Mouse (Mus musculus): ENCODE results near the gene Hoxd4. TPM values are rescaled to one million over a fixed set of nuclear protein-coding genes. Genes with fewer than 3 reads are reported as not detected.
A peak's percentile ranks its signal among the peaks of the same experiment; 100 is the strongest.

The Hoxd4 gene
- polyA plus RNA-seq, 1 experiment from 2014 or later = not detected

DNA sequence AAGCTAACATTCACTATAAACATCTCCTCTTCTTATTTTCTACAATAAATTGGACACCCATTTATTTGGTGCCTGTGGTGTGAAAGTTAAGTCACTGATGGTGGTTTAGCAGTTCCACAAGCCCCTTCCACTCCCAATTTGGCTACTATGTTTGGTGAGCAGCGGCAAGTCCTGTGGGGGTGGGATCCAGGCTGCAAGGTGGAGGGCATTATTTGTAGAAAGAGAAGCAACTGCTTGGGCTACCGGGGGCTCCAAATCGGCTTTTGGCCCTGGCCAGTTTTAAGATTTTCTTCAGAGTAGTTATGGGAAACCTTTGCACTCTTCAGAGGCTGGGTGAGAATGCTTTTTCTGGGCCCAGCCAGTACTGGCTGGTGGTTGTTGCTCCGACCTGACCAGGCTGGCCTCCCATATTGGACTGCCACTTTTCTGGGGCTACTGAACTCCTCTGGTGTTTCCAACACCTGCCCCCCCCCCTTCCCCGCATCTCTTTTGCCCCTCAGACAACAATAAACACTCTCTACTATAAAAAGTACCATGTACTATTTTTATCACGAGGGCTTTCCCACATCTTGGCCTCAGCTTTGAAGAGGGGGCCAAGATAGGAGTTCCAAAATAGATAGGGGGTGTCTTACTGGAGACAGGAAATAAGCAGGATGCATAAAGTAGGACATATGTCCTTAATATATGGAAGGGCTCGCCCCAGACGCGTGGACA is 20.2 kb downstream of the Hoxd4 start:
- peaks cover 8% of the 10 kb centered on the region for H3K4me1 ChIP-seq (ENCODE audit: control insufficient read depth, insufficient read depth, low read length)
- no peak overlapping the region for H3K9ac ChIP-seq (ENCODE audit: low read length)
- no peaks in the 10 kb centered on the region for H3K9me3 ChIP-seq (ENCODE audit: control insufficient read depth, low read length)
- H3K4me2 ChIP-seq = no peak overlapping the region
- 2% methylated on average over 9 of the region's 9 CpGs for WGBS
- no peak overlapping the region for H3K4me3 ChIP-seq (ENCODE audit: low read depth, low read length)
- H3K27ac ChIP-seq (ENCODE audit: low read depth, low read length) = no peak overlapping the region
- peaks cover 95% of the 10 kb centered on the region for H3K27me3 ChIP-seq (ENCODE audit: control insufficient read depth, insufficient read depth, low read length)
- no peak for DNase-seq (ENCODE audit: low spot score, missing footprints)
- no peaks in the 10 kb centered on the region for H3K36me3 ChIP-seq (ENCODE audit: control insufficient read depth, insufficient read depth, low read length)
- ATAC-seq (ENCODE audit: low FRiP score) = no peak

DNA sequence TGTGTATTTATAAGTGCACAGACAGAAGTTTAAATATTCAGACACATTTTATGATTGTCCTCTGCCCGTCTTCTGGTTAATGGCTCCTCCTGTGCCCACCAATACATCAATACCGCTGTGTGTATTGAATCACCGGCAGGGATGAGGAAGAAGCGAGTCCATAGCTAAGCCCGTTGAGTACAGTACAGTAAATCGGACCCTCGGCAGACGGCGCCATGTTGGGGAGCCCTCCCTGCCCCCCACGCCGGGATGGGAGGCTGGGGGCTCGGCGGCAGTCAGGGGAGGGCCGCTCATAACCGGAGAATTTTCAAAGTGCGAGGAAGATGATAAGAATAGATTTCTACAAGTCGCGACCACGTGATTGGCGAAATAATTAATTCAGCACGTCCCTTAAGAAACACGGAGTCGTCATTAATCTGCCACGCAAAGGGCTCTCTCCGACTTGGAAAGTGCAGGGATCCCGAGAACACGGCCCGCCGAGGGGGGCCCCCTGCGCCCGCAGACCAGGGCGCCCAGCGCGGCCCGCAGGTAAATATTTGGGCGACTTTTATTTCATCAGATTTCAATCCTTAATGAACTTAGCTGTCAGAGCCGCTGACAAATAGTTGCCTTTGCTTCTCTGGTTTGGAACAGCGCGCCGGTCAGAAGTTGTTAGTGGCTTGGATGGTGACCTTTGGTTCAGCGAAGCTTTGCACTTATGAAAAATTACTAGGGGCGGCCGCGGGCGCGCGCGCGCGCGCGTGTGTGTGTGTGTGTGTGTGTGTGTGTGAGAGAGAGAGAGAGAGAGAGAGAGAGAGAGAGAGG is 21.0 kb downstream of the Hoxd4 start:
- no peak overlapping the region for H3K4me3 ChIP-seq (ENCODE audit: low read depth, low read length)
- ATAC-seq (ENCODE audit: low FRiP score) (no peak), DNase-seq (ENCODE audit: low spot score, missing footprints) (no peak)
- H3K27me3 ChIP-seq (ENCODE audit: control insufficient read depth, insufficient read depth, low read length) = peaks cover 95% of the 10 kb centered on the region
- H3K36me3 ChIP-seq (ENCODE audit: control insufficient read depth, insufficient read depth, low read length) = no peaks in the 10 kb centered on the region
- no peak overlapping the region for H3K27ac ChIP-seq (ENCODE audit: low read depth, low read length)
- H3K9me3 ChIP-seq (ENCODE audit: control insufficient read depth, low read length) = no peaks in the 10 kb centered on the region
- no peak overlapping the region for H3K4me2 ChIP-seq
- H3K9ac ChIP-seq (ENCODE audit: low read length) = no peak overlapping the region
- 0 out of 2 replicates have a peak, but pooled peaks cover 2% of the 10 kb centered on the region for H3K4me1 ChIP-seq (ENCODE audit: control insufficient read depth, insufficient read depth, low read length)
- WGBS = 1% methylated on average over 52 of the region's 52 CpGs

DNA sequence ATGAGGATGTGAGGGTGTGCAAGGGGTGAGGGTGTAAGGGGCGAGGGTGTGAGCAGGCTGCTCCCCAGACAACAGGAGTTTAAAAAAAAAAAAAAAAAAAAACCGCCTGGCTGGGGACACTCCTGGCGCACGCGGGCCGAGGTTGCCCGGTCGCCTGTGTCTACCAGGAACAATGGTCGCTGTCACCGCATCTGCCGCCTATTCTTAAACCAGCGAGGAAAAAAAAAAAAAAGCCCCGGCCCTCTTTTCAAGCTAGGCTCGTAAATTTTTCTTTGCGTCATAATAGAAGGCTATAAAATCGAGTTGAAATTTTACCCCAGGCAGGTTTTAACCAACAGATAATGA is 21.6 kb downstream of the Hoxd4 start:
- Histone ChIP-seq H3K27me3 (ENCODE audit: control insufficient read depth, insufficient read depth, low read length) (peaks cover 95% of the 10 kb centered on the region), H3K4me3 (ENCODE audit: low read depth, low read length) (no peak overlapping the region), H3K4me2 (no peak overlapping the region), H3K9ac (ENCODE audit: low read length) (no peak overlapping the region), H3K4me1 (ENCODE audit: control insufficient read depth, insufficient read depth, low read length) (0 out of 2 replicates have a peak, but pooled peaks cover 2% of the 10 kb centered on the region), H3K36me3 (ENCODE audit: control insufficient read depth, insufficient read depth, low read length) (no peaks in the 10 kb centered on the region), H3K9me3 (ENCODE audit: control insufficient read depth, low read length) (no peaks in the 10 kb centered on the region), H3K27ac (ENCODE audit: low read depth, low read length) (no peak overlapping the region)
- under 1% methylated on average over 15 of the region's 16 CpGs for WGBS
- ATAC-seq (ENCODE audit: low FRiP score) = no peak
- no peak for DNase-seq (ENCODE audit: low spot score, missing footprints)

GRCm38 (mm10) chr2:74733765-74734164 is 22.0 kb downstream of the Hoxd4 start:
- no peak for ATAC-seq (ENCODE audit: low FRiP score)
- Histone ChIP-seq H3K36me3 (ENCODE audit: control insufficient read depth, insufficient read depth, low read length) (no peaks in the 10 kb centered on the region), H3K27ac (ENCODE audit: low read depth, low read length) (no peak overlapping the region), H3K4me1 (ENCODE audit: control insufficient read depth, insufficient read depth, low read length) (0 out of 2 replicates have a peak, but pooled peaks cover 2% of the 10 kb centered on the region), H3K27me3 (ENCODE audit: control insufficient read depth, insufficient read depth, low read length) (peaks cover 95% of the 10 kb centered on the region), H3K4me3 (ENCODE audit: low read depth, low read length) (no peak overlapping the region), H3K4me2 (no peak overlapping the region), H3K9me3 (ENCODE audit: control insufficient read depth, low read length) (no peaks in the 10 kb centered on the region), H3K9ac (ENCODE audit: low read length) (no peak overlapping the region)
- no peak for DNase-seq (ENCODE audit: low spot score, missing footprints)
- 3% methylated on average over 6 of the region's 6 CpGs for WGBS

- Histone ChIP-seq H3K4me2 (no peak overlapping the region), H3K9me3 (ENCODE audit: control insufficient read depth, low read length) (no peaks in the 10 kb centered on the region), H3K27me3 (ENCODE audit: control insufficient read depth, insufficient read depth, low read length) (peaks cover 96% of the 10 kb centered on the region), H3K27ac (ENCODE audit: low read depth, low read length) (no peak overlapping the region), H3K4me3 (ENCODE audit: low read depth, low read length) (no peak overlapping the region), H3K4me1 (ENCODE audit: control insufficient read depth, insufficient read depth, low read length) (0 out of 2 replicates have a peak, but pooled peaks cover 2% of the 10 kb centered on the region), H3K9ac (ENCODE audit: low read length) (no peak overlapping the region), H3K36me3 (ENCODE audit: control insufficient read depth, insufficient read depth, low read length) (no peaks in the 10 kb centered on the region)
- DNase-seq (ENCODE audit: low spot score, missing footprints) (no peak), ATAC-seq (ENCODE audit: low FRiP score) (no peak)
- WGBS = under 1% methylated on average over 13 of the region's 13 CpGs
Observed at GRCm38 (mm10) chr2:74734451-74734850, 22.7 kb downstream of the Hoxd4 start.

DNA sequence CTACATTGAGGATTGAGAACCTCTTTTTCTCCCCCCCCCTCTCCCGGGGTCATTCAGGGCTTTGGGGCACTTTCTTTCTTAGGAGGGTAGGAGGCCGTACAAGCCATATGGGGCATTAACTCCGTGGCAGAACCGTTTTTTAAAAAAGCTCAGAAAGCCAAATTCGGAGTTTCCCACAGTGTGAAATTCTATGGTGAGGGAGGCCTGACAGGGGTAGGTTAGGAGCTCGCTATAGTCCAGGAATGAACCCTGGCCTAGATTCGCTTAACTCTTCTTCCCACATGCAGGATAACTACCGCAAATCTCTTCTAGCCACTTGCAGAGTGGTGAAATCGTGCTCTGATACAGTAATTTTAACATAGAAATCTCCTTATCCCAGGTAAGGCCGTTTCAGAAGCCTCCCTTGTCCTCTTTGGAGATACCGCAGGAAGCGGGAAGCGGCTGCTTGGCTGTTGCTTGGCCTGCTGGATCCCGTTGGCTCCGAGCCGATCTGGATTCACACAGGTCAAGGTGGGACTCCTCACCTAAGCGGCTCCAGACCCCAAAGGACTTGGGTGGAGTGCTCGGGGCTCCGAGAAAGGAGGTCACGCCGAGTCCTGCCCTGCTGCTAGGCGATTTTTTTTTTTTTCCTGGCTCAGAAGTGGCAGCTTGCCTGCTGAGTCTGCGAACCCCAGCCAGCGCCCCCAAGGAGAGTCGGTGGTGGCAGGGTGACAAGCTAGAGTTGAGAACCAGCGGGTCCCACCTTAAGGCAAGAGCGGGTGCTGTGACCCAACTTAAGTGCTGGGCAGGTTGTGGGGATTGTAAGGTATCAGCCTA is 23.5 kb downstream of the Hoxd4 start:
- Histone ChIP-seq H3K27me3 (ENCODE audit: control insufficient read depth, insufficient read depth, low read length) (peaks cover 97% of the 10 kb centered on the region), H3K4me2 (no peak overlapping the region), H3K9ac (ENCODE audit: low read length) (no peak overlapping the region), H3K4me1 (ENCODE audit: control insufficient read depth, insufficient read depth, low read length) (peaks cover 2% of the 10 kb centered on the region; the same call in 1 of the 2 replicates), H3K9me3 (ENCODE audit: control insufficient read depth, low read length) (no peaks in the 10 kb centered on the region), H3K4me3 (ENCODE audit: low read depth, low read length) (no peak overlapping the region), H3K36me3 (ENCODE audit: control insufficient read depth, insufficient read depth, low read length) (no peaks in the 10 kb centered on the region), H3K27ac (ENCODE audit: low read depth, low read length) (no peak overlapping the region)
- no peak for ATAC-seq (ENCODE audit: low FRiP score)
- under 1% methylated on average over 27 of the region's 27 CpGs for WGBS
- peak; percentile 95 for DNase-seq (ENCODE audit: low spot score, missing footprints)

GRCm38 (mm10) chr2:74735851-74736687 is 24.3 kb downstream of the Hoxd4 start:
- ATAC-seq (ENCODE audit: low FRiP score) (no peak), DNase-seq (ENCODE audit: low spot score, missing footprints) (peak; percentile 96)
- no peaks in the 10 kb centered on the region for H3K9me3 ChIP-seq (ENCODE audit: control insufficient read depth, low read length)
- no peak overlapping the region for H3K4me2 ChIP-seq
- H3K27me3 ChIP-seq (ENCODE audit: control insufficient read depth, insufficient read depth, low read length) = peaks cover 97% of the 10 kb centered on the region
- no peak overlapping the region for H3K27ac ChIP-seq (ENCODE audit: low read depth, low read length)
- H3K4me1 ChIP-seq (ENCODE audit: control insufficient read depth, insufficient read depth, low read length) = peaks cover 2% of the 10 kb centered on the region; the same call in 1 of the 2 replicates
- no peak overlapping the region for H3K9ac ChIP-seq (ENCODE audit: low read length)
- WGBS = under 1% methylated on average over 42 of the region's 42 CpGs
- H3K36me3 ChIP-seq (ENCODE audit: control insufficient read depth, insufficient read depth, low read length) = no peaks in the 10 kb centered on the region
- no peak overlapping the region for H3K4me3 ChIP-seq (ENCODE audit: low read depth, low read length)

Measured in midbrain, embryonic 11.5 days (tissue).